28 mouse cellular contexts compared by ENCODE assay signal in the genomic region with DNA sequence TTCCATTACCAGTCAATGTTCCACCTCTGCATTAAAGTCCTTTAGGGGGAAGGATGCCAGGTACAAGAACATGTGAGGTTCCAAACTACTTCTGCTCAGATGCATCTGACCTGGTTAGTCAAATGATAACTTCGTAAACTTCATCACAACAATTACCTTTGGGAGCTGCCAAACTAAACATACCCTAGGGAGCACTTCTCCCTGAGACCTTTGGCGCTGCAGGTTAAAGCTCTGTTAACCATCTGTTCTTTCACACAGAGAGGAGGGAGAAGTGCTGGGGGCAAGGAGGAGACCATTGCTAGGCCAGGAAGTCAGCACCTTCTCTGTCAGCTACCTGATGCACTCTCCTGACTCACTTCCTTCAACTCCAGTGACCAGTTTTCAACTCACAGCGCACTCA.
DNase-seq lines count a peak whose midpoint lies in the region; ATAC-seq lines count a peak whose summit lies in the region.
"Had no signal": no experiment of that assay in that cellular context is flagged by ENCODE, and none has a peak within 500 bp of the region (broad histone marks: within the 10 kb centered on the region; RNA-seq: fewer than 3 reads in every experiment).

No protein-coding gene starts in this region.

- no peaks in the 10 kb centered on the region for H3K27me3 ChIP-seq in kidney, embryonic 14.5 days (ENCODE audit: control insufficient read depth, insufficient read depth, low read length)
- H3K27me3 ChIP-seq in stomach, embryonic 16.5 days (ENCODE audit: control insufficient read depth, insufficient read depth, low read length), result no peaks in the 10 kb centered on the region
- H3K27me3 ChIP-seq: forebrain, embryonic 12.5 days; hindbrain, embryonic 12.5 days; limb, embryonic 12.5 days; lung, embryonic 15.5 days; midbrain, embryonic 15.5 days; neural tube, embryonic 15.5 days had no signal

- H3K4me1 ChIP-seq in kidney, embryonic 14.5 days (ENCODE audit: control insufficient read depth, insufficient read depth, low read length), result no peaks in the 10 kb centered on the region
- peaks cover 23% of the 10 kb centered on the region for H3K4me1 ChIP-seq in stomach, embryonic 16.5 days (ENCODE audit: control insufficient read depth, insufficient read depth, low read length)

- WGBS in kidney, embryonic 14.5 days, result 86% methylated on average over 3 of the region's 3 CpGs
- 80% methylated on average over 3 of the region's 3 CpGs for WGBS in stomach, embryonic 16.5 days

- H3K36me3 ChIP-seq in kidney, embryonic 14.5 days (ENCODE audit: control insufficient read depth, insufficient read depth, low read length), result no peaks in the 10 kb centered on the region
- no peaks in the 10 kb centered on the region for H3K36me3 ChIP-seq in stomach, embryonic 16.5 days (ENCODE audit: control insufficient read depth, insufficient read depth, low read length)
- H3K36me3 ChIP-seq: forebrain, embryonic 12.5 days; heart, embryonic 10.5 days; hindbrain, embryonic 12.5 days; limb, embryonic 12.5 days; lung, embryonic 15.5 days; midbrain, embryonic 10.5 days; midbrain, embryonic 15.5 days; neural tube, embryonic 15.5 days had no signal

- no peak overlapping the region for H3K4me2 ChIP-seq in kidney, embryonic 14.5 days (replicated peaks; ENCODE audit: low read depth, low read length)
- H3K4me2 ChIP-seq in stomach, embryonic 16.5 days (ENCODE audit: low read depth, low read length), result no peak overlapping the region
- H3K4me2 ChIP-seq: forebrain, embryonic 12.5 days; hindbrain, embryonic 12.5 days; limb, embryonic 12.5 days; lung, embryonic 15.5 days; midbrain, embryonic 15.5 days; neural tube, embryonic 15.5 days had no signal

- ATAC-seq in kidney, embryonic 14.5 days (ENCODE audit: low FRiP score, low TSS enrichment), result no peak
- no peak for ATAC-seq in stomach, embryonic 16.5 days (ENCODE audit: insufficient read depth, low FRiP score)
- ATAC-seq: forebrain, postnatal 0 days; intestine, embryonic 16.5 days; midbrain, embryonic 15.5 days had no signal

- no peak overlapping the region for H3K9ac ChIP-seq in kidney, embryonic 14.5 days (ENCODE audit: low read depth, low read length)
- H3K9ac ChIP-seq in stomach, embryonic 16.5 days (ENCODE audit: low read length), result no peak overlapping the region
- H3K9ac ChIP-seq: forebrain, embryonic 12.5 days; forebrain, postnatal 0 days; hindbrain, embryonic 12.5 days; limb, embryonic 12.5 days; liver, embryonic 14.5 days; lung, embryonic 15.5 days; midbrain, embryonic 15.5 days; neural tube, embryonic 15.5 days had no signal

- DNase-seq in kidney, adult 11 months, result peak; percentile 51
- DNase-seq in kidney, adult 18-20 months, result no peak
- DNase-seq in kidney, postnatal 36 days, result peak; percentile 32 to 42
- peak; percentile 19 for DNase-seq in A20 (ENCODE audit: low read depth, low spot score)
- DNase-seq in ovary, postnatal 14 days (ENCODE audit: low spot score), result no peak
- DNase-seq: adrenal gland, postnatal 25 days; B cell, adult 2 months; cerebellum, adult 18-20 months; cerebellum, postnatal 14 days; forebrain, postnatal 0 days; gastrocnemius, postnatal 14 days; heart, postnatal 36 days; spleen, adult 18-20 months; thymus, postnatal 4 days had no signal

- H3K27ac ChIP-seq in kidney, embryonic 14.5 days (ENCODE audit: low read depth, low read length), result no peak overlapping the region
- H3K27ac ChIP-seq in stomach, embryonic 16.5 days (ENCODE audit: low read length), result peak overlapping the region; percentile 32; the same call in 1 of the 2 replicates
- H3K27ac ChIP-seq: forebrain, embryonic 12.5 days; heart, embryonic 10.5 days; hindbrain, embryonic 12.5 days; left cerebral cortex, adult 2 months; limb, embryonic 12.5 days; liver, embryonic 14.5 days; midbrain, embryonic 10.5 days; midbrain, embryonic 15.5 days; neural tube, embryonic 15.5 days had no signal

- H3K4me3 ChIP-seq in kidney, embryonic 14.5 days (ENCODE audit: low read length), result no peak overlapping the region
- H3K4me3 ChIP-seq in stomach, embryonic 16.5 days (replicated peaks; ENCODE audit: low read length), result no peak overlapping the region
- H3K4me3 ChIP-seq: erythroblast, embryonic 14.5 days; forebrain, embryonic 12.5 days; heart, embryonic 10.5 days; hindbrain, embryonic 12.5 days; left cerebral cortex, adult 2 months; limb, embryonic 12.5 days; lung, embryonic 15.5 days; midbrain, embryonic 10.5 days; midbrain, embryonic 15.5 days; neural tube, embryonic 15.5 days had no signal

- no peaks in the 10 kb centered on the region for H3K9me3 ChIP-seq in kidney, embryonic 14.5 days (ENCODE audit: control insufficient read depth, low read length)
- no peaks in the 10 kb centered on the region for H3K9me3 ChIP-seq in stomach, embryonic 16.5 days (replicated peaks; ENCODE audit: control insufficient read depth, low read length)
- H3K9me3 ChIP-seq: forebrain, embryonic 12.5 days; heart, embryonic 10.5 days; hindbrain, embryonic 12.5 days; limb, embryonic 12.5 days; lung, embryonic 15.5 days; midbrain, embryonic 10.5 days; midbrain, embryonic 15.5 days; neural tube, embryonic 15.5 days had no signal

Comparison
In these comparisons a context has a peak if more than half of its experiments do, and no peak if none do; other contexts are left out.
1. DNase-seq: peak in kidney, adult 11 months (single experiment), kidney, postnatal 36 days (2 of 2) and A20 (single experiment); none in kidney, adult 18-20 months (single experiment) and ovary, postnatal 14 days (single experiment).